Mouse (Mus musculus): ENCODE measurements around the gene Nrp1. TPM values are rescaled to one million over a fixed set of nuclear protein-coding genes. Genes with fewer than 3 reads are reported as not detected.

The Nrp1 gene
- total RNA-seq, 2 experiments from 2014 or later, result 96.2 to 111 TPM

DNA sequence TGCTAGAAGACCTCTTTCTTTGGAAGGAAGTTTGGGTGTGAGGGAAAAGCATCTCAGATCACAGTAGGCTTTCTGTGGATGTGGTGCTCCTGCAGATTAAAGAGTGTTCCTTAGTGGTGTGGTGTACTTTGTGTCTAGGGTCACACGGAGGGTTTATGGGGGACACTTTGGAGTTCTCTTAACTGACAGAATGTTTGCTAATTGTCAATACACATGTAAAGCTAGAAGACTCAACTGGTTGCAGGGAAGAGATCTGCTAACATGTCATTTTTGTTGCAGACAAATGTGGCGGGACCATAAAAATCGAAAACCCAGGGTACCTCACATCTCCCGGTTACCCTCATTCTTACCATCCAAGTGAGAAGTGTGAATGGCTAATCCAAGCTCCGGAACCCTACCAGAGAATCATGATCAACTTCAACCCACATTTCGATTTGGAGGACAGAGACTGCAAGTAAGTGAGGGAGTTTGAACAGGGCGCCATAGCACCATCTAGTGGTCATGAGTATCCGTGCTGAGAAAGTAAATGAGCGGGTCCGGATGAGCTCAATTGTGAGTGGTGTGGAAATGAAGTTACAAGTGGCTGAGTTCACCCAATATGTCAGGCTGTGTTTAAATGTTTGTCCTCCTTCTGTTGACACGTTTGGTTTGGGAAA lies 4.7 kb downstream of the Nrp1 start:
- peak; percentile 62 to 83 for DNase-seq (ENCODE audit: extremely low spot score in 1 of 2, low spot score in 1 of 2)

- no peak for DNase-seq (ENCODE audit: extremely low spot score in 1 of 2, low spot score in 1 of 2)
These were observed 12.1 kb downstream of the Nrp1 start for GRCm38 (mm10) chr8:128370496-128370895.

GRCm38 (mm10) chr8:128371026-128371425 lies 12.6 kb downstream of the Nrp1 start:
- DNase-seq (ENCODE audit: extremely low spot score in 1 of 2, low spot score in 1 of 2), result no peak

DNA sequence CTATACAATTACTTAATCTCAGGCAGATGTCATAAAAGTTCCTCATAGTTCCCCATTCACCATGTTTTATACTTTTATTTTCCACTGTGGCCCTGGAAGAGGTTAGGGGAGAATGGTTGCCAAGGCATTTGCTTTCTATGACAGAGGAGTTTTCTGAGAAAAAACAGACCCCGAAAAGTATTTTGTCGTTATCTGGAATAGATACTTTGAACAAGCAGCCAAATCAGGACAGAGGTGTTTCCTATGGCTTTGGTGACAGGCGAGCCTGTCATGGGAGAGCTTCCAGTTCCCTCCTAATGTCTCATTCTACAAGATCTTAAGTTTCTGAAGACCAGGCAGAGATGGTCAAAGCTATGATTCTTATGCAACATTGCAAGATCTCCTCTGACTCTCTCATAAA lies 13.4 kb downstream of the Nrp1 start:
- DNase-seq (ENCODE audit: extremely low spot score in 1 of 2, low spot score in 1 of 2), result no peak

DNA sequence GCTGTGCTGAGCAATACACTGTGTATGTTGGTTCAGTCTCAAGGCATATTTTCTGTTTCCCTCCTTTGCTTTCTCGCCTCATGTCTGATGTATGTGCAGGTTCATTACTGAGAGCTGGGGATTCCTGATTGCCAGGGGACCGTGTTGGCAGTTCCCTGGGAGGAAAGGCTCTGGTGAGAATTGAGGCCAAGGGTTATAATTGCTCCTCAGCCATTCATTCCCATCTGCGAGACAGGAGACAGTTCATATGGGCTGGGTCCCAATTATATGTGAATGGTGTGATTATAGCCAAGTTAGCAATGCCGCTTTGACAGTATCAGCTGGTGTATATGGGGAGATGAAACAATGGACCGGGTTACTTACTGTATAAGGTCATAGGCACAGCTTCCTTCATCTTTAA lies 14.3 kb downstream of the Nrp1 start:
- no peak for DNase-seq (ENCODE audit: extremely low spot score in 1 of 2, low spot score in 1 of 2)

- DNase-seq (ENCODE audit: extremely low spot score in 1 of 2, low spot score in 1 of 2), result no peak
These were observed 15.0 kb downstream of the Nrp1 start for GRCm38 (mm10) chr8:128373418-128373817.

- no peak for DNase-seq (ENCODE audit: extremely low spot score in 1 of 2, low spot score in 1 of 2)
These were observed 16.9 kb downstream of the Nrp1 start for GRCm38 (mm10) chr8:128375291-128375690.

- no peak for DNase-seq (ENCODE audit: extremely low spot score in 1 of 2, low spot score in 1 of 2)
These were observed 24.8 kb downstream of the Nrp1 start for GRCm38 (mm10) chr8:128383176-128383575.

DNA sequence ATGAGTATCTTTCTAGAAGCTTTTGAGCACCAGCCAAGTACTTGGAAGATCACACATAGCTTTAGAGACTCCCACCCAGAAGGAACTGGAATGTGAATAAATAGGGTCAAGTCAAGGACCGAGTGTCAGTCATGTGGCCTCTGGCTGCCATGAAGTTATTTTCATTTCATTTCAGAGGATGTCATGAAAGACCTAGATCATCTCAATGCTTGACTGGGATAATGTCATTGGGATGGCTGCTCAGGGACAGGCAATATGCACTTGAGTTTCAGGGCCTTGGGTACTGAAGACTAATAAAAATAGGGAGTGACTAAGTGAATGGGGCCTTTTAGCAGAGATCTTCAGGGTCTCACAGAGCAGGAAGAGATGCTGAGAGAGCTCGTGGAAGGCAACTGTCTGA lies 26.0 kb downstream of the Nrp1 start:
- DNase-seq (ENCODE audit: extremely low spot score in 1 of 2, low spot score in 1 of 2), result no peak

DNA sequence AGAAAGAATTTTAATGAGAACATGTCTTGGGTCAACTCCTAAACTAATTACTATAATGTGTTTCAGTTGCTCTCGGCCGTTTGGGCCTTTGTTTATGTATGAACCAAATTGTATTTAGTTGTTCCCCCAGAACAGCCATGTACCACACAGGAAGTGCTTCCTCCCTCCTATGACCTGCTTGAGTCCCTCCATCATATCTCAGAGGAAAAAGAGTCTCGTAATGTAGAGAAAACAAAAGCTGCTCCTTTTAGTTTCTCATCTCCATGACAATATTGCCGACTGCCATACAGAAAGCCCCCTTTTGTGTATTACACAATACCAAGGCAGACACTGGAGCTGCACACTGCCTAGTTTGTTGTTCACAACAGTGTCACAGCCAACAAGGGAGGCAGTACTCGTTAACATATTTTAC lies 26.5 kb downstream of the Nrp1 start:
- DNase-seq (ENCODE audit: extremely low spot score in 1 of 2, low spot score in 1 of 2), result no peak

- no peak for DNase-seq (ENCODE audit: extremely low spot score in 1 of 2, low spot score in 1 of 2)
These were observed 28.7 kb downstream of the Nrp1 start for GRCm38 (mm10) chr8:128386963-128387621.

GRCm38 (mm10) chr8:128390759-128391158 lies 32.4 kb downstream of the Nrp1 start:
- DNase-seq (ENCODE audit: extremely low spot score in 1 of 2, low spot score in 1 of 2), result no peak

- DNase-seq (ENCODE audit: extremely low spot score in 1 of 2, low spot score in 1 of 2), result no peak
These were observed 32.9 kb downstream of the Nrp1 start for GRCm38 (mm10) chr8:128391182-128391760.

DNA sequence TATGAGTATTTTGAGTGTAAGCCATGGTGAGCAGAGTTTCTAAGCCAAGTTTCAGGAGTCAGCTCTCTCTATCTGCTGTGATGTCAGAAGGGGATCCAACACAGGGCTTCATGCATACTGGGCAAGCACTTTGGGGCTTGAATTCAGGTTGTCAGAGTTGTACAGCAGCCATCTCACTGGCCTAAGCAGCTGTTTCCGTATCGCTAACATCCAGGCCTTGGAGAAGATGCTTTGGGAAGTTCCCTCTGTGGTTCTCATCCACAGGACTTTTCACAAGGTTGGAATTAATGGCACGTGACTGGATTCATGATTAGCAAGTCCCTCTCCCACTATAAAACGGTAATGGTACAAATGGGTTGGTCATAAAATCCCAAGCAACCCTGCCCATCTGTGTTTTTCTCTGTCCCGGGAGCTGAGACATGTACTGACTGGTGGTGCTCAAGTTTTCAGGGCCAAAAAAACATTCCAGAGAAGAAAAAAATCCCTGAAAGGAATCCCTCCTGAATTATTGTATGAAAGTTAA lies 36.3 kb downstream of the Nrp1 start:
- DNase-seq (ENCODE audit: extremely low spot score in 1 of 2, low spot score in 1 of 2), result no peak

GRCm38 (mm10) chr8:128396968-128397367 lies 38.6 kb downstream of the Nrp1 start:
- DNase-seq (ENCODE audit: extremely low spot score in 1 of 2, low spot score in 1 of 2), result no peak

- DNase-seq (ENCODE audit: extremely low spot score in 1 of 2, low spot score in 1 of 2), result no peak
These were observed 39.0 kb downstream of the Nrp1 start for GRCm38 (mm10) chr8:128397441-128397840.

DNA sequence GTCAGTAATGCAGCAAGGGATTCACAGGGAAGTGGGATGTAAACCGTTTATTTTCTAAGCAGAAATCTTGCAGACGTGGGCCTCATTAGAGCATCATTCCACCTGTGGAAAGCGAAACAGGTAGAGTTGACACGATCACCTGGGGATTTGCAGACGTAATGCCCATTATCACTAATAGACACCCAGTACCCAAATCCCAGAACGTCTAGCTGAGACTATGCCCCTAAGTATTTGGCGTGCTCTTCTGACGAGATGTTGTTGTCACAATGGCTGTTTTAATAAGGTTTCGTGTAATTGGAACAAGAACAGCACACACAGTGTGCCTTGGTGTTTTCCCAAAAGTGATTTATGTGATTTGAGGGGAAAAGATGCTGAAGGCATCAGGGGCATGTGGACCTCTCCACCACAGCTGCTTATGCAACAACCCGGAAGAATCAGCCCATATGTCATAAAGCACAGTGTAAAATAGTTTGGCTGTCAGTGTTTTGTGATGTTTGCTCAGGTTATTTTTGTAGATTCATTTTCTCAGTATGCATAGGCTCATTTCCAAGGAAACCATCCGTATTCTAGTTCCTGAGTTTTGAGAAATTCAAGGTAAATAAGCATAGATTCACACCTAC lies 40.2 kb downstream of the Nrp1 start:
- no peak for DNase-seq (ENCODE audit: extremely low spot score in 1 of 2, low spot score in 1 of 2)

- no peak for DNase-seq (ENCODE audit: extremely low spot score in 1 of 2, low spot score in 1 of 2)
These were observed 41.9 kb downstream of the Nrp1 start for GRCm38 (mm10) chr8:128400286-128400685.

DNA sequence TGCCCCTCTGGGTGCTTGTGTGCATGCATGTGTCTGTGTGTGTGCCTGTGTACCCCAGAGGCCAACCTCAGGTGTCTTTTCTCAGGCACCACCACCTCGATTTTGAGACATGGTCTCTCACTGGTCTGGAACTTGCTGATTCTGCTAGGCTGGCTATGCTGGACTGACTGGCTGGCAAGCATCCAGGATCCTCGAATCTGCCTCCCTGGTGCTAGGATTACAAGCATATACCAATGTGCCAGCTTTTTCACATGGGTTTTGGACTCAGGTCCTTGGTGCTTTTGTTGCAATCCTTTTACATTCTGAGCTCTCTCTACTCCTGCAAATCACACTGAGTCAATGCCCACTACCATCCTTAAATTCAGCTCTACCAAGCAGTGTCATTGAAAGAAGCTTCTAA lies 46.5 kb downstream of the Nrp1 start:
- DNase-seq (ENCODE audit: extremely low spot score in 1 of 2, low spot score in 1 of 2), result no peak

- DNase-seq (ENCODE audit: extremely low spot score in 1 of 2, low spot score in 1 of 2), result no peak
These were observed 55.0 kb downstream of the Nrp1 start for GRCm38 (mm10) chr8:128413381-128413780.

Data from layer of hippocampus, postnatal 25 days (tissue).